Mouse (Mus musculus): Measurements from ENCODE around the gene Stpg4. TPM values are rescaled to one million over a fixed set of nuclear protein-coding genes. Genes with fewer than 3 reads are reported as not detected.
A peak's percentile ranks its signal among the peaks of the same experiment; 100 is the strongest.

The Stpg4 gene
- total RNA-seq, 1 experiment from 2014 or later: not detected

DNA sequence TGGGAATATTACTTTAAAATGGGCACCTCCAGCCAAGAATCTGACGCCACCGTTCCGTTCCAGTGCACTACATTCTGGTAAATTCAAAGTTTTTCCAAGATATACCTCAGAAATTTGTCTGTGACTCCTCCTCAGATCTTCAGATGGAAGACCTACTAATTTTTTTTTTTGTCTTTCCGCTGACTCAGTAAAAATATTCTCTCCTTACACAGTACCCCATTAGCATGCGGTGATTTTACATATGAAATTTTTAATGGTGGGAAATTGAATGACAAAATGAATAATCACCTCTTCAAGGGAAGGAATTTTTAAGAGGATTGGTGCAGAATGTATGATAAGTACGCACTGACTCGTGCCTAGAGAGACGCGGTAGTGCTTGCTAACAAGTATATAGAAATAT is 20.8 kb upstream of the Stpg4 start:
- no peak for ATAC-seq (replicated peaks; ENCODE audit: insufficient number of reproducible peaks, low FRiP score, low TSS enrichment, poor library complexity, severe bottlenecking)

DNA sequence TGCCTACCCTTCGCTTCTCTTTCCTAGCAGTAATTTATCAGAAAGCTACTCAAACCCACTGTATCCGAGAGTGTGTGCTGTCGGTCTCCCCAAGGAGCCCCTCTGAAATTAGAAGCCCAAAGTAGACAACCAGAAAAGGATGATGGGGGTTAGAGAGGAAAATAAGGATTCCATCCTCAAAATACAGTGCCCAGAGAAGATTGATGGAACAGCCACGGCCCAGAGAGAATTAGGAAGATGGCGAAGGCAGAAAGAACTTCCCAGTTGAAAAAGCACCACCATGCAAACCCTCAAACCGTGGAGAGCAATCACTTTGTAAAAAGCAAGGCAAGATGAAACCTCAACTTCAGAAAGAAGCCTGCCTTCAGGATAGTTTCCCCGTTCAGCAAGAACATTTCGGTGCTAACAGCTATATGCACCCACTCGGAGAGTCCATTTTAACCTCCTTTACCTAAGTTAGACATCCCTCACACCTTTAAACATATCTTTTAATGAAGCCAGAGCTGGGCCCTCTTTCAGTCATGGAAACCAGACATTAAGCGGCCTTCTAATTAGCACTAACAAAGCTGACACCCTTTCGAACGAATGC is 20.2 kb upstream of the Stpg4 start:
- no peak for ATAC-seq (replicated peaks; ENCODE audit: insufficient number of reproducible peaks, low FRiP score, low TSS enrichment, poor library complexity, severe bottlenecking)

DNA sequence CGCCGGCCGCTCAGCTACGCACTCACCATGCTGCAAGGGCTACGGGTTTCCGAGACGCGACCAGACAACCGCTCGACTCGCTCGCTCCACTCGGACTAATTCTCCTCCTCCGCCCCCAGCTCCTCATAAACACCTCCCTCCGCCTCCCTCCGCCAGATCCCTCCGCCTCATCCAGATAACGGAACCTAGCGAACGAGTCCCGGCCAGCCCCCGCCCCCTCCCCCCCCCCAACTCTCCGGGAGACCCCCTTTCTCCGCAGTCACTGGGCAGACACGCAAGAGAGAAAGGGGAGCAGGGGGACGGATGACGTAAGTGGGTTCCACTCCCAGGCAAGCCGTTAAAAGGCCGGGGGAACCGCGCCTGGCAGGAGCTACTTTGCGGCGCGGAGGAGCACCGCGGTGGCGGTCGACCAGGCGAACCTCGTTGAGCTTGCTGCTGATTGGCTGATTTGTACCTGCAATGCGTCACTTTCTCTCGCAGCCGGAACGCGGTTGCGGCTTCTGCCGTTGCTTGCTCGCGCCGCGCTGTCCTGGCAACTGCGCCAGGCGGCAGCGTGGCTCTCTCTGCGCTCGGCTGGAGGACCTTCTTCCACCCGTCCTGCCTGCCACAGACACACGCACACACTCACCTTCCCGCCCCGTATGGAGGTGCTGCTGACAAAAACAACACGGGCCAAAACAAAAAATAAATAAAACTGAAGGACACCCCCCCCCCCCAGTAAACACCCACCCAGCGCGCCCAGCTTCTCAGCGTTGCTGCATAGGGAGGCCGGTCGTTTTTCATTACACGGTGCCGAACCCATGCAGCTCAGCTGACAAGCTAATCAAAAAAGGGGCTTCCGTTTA is 19.4 kb upstream of the Stpg4 start, which contains the start of gene Calm2:
Gene Calm2 (minus strand): TSS at position 169 of the 845 bp plus-strand sequence.
- peak; percentile 93 for ATAC-seq (replicated peaks; ENCODE audit: insufficient number of reproducible peaks, low FRiP score, low TSS enrichment, poor library complexity, severe bottlenecking)

GRCm38 (mm10) chr17:87445917-87446766 is 18.6 kb upstream of the Stpg4 start:
- no peak for ATAC-seq (replicated peaks; ENCODE audit: insufficient number of reproducible peaks, low FRiP score, low TSS enrichment, poor library complexity, severe bottlenecking)

DNA sequence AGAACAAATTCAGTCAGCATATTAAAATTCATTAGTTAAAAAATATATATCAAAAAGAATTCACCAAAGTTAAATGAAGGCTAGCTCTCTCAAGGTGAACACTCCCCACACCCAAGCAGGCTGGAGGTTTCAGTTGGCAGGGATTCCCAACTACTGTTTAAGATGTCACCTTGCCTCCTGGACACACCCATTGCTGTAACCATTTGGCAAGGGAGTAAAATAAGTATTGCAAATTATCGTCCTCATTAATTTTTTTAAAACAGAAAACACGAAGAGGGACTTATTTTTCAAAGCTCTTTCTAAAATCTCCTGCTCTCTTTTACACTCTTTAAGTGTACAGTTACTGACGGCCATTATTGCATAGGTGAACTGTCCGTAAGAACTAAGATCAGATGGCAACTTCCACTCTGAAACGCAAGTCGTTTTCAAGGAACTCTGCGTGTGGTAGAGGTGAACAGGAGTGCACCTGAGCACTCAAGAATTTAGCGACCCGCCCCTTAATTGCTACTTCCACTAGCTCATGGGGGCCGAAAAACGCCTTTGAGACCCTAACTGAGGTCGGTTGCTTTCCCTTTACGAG is 17.9 kb upstream of the Stpg4 start:
- no peak for ATAC-seq (replicated peaks; ENCODE audit: insufficient number of reproducible peaks, low FRiP score, low TSS enrichment, poor library complexity, severe bottlenecking)

DNA sequence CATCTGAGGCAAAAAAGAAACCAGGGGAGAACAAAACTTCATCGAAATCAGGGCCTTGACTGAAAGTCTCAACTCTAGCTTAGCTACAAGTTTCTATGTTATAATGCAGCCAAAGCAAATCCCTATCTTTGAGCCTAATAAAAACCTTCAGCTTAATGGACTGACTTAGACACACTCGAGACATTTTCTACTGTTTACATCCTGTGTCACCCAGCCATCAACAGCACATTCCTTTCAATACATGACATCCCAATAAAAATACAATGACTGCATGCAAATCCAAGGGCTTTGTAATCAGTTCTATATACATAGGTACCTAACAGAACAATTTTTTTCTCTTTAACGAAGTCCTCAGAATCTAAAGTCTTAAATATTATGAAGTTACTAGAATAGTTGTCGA is 17.2 kb upstream of the Stpg4 start:
- ATAC-seq (replicated peaks; ENCODE audit: insufficient number of reproducible peaks, low FRiP score, low TSS enrichment, poor library complexity, severe bottlenecking): no peak

GRCm38 (mm10) chr17:87441537-87441936 is 14.0 kb upstream of the Stpg4 start:
- no peak for ATAC-seq (replicated peaks; ENCODE audit: insufficient number of reproducible peaks, low FRiP score, low TSS enrichment, poor library complexity, severe bottlenecking)

DNA sequence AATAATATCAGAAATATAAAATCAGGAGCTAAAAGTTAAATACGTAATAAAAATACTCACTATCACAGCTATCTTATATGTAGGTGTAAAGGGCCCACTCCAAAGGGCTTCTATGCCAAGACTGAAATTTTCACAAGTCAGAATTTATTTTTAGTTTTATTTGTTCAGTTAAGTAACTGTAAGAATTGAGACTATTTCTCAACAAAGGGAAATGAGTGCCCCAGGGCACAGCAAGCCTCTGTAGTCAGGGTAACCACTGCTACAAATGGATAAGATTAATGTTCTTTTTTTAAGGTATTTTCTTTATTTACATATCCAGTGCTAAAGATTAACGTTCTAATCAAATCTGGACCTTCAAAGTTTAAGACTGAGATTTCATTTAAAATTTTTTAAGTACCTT is 11.9 kb upstream of the Stpg4 start:
- ATAC-seq (replicated peaks; ENCODE audit: insufficient number of reproducible peaks, low FRiP score, low TSS enrichment, poor library complexity, severe bottlenecking): no peak

- no peak for ATAC-seq (replicated peaks; ENCODE audit: insufficient number of reproducible peaks, low FRiP score, low TSS enrichment, poor library complexity, severe bottlenecking)
These were observed 6.4 kb upstream of the Stpg4 start for GRCm38 (mm10) chr17:87433929-87434328.

DNA sequence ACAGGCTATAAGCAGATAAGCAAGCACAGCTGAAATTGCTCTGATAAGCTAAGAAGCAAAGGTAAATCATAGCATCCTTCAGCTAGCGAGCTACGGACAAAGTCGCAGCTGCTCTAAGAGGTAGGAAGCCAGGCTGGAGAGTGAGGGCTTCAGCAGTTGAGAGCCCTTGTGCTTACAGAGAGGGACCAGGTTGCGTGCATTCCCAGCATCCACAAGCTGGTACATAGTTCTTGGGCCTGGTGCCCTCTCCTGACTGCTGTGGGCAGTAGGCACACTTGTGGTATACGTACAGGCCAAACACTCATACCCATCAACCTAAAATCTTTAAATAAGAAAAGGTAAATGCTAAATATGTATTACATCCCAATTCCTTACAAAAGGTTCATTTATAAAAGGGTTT is 5.2 kb upstream of the Stpg4 start:
- no peak for ATAC-seq (replicated peaks; ENCODE audit: insufficient number of reproducible peaks, low FRiP score, low TSS enrichment, poor library complexity, severe bottlenecking)

DNA sequence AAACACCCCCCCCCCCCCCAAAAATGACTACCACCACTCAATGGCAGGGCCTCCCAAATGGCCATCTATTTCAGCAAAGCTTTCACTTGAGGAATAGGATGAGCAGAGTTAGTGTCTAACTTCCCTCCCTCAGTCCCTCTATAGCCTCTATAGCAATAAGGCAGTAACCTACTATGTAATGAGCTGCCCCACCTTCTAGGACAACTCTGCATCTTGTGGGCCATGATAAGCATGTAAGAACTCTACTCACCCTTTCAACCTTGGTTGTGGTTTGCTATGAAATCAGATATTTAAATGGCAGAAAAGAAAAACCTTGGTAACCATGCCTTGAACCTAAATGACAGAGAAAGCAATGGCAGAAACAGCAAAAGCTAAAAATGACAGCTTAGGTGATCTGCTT is 4.8 kb upstream of the Stpg4 start:
- ATAC-seq (replicated peaks; ENCODE audit: insufficient number of reproducible peaks, low FRiP score, low TSS enrichment, poor library complexity, severe bottlenecking): no peak

GRCm38 (mm10) chr17:87429431-87429830 is 1.9 kb upstream of the Stpg4 start:
- ATAC-seq (replicated peaks; ENCODE audit: insufficient number of reproducible peaks, low FRiP score, low TSS enrichment, poor library complexity, severe bottlenecking): no peak

DNA sequence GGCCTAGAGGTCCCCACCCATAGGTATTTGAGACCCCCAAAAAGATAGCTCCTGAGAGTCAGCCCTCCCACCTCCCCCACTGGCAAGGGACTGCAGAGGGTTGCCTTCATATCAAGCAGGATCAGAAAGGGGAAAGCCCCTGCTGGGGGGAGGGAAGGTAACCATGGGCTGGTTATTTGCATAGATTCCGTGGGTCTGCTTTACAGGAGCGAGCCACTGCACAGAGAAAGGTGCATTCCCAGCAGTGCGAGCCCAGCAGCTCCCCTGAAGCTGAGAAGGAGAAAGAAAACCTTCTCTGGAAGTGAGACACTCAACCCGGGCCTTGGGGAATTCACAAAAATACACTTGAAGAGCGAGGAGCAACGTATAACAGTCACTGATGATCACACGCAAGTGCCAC is 9.5 kb downstream of the Stpg4 start:
- no peak for ATAC-seq (replicated peaks; ENCODE audit: insufficient number of reproducible peaks, low FRiP score, low TSS enrichment, poor library complexity, severe bottlenecking)

GRCm38 (mm10) chr17:87406646-87407045 is 20.9 kb downstream of the Stpg4 start:
- ATAC-seq (replicated peaks; ENCODE audit: insufficient number of reproducible peaks, low FRiP score, low TSS enrichment, poor library complexity, severe bottlenecking): no peak

DNA sequence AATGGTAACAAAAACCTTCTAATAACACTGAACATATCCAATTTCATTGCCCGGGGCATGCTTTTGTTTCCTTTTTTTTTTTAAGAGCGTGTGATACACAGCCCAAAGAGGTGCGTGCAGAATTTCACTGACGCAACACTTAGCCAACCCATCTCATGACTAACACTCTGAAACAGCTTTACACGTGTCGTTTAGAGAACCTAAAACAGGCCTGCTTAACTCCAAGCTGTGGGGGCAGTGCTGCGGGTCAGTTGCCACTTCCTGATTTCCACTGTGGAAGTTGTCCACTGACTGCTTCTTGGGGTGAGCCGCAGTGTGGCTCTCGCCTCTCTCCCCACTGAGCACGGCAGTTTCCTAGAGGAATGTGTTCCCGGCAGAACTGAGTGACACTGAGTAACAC is 22.0 kb downstream of the Stpg4 start:
- peak; percentile 99 for ATAC-seq (replicated peaks; ENCODE audit: insufficient number of reproducible peaks, low FRiP score, low TSS enrichment, poor library complexity, severe bottlenecking)

- ATAC-seq (replicated peaks; ENCODE audit: insufficient number of reproducible peaks, low FRiP score, low TSS enrichment, poor library complexity, severe bottlenecking): no peak
These were observed 24.1 kb downstream of the Stpg4 start for GRCm38 (mm10) chr17:87403462-87403861.

DNA sequence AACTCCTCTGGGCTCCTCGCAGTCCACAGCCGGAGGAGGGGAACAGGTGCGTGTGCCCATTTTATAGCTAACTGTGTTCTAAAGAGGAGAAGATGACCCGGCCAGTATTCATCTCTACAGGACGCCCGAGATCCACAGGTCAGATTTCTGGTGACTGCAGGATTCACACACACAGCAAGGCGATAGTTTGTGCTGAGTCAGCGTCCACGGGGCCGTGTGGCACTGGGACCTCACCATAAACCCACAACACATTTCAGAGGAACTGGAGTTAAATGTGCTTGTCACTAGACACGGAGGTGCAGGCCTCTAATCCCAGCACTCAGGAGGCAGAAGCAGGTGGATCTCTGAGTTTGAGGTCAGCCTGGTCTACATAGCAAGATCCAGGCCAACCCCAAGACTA is 25.1 kb downstream of the Stpg4 start:
- no peak for ATAC-seq (replicated peaks; ENCODE audit: insufficient number of reproducible peaks, low FRiP score, low TSS enrichment, poor library complexity, severe bottlenecking)

DNA sequence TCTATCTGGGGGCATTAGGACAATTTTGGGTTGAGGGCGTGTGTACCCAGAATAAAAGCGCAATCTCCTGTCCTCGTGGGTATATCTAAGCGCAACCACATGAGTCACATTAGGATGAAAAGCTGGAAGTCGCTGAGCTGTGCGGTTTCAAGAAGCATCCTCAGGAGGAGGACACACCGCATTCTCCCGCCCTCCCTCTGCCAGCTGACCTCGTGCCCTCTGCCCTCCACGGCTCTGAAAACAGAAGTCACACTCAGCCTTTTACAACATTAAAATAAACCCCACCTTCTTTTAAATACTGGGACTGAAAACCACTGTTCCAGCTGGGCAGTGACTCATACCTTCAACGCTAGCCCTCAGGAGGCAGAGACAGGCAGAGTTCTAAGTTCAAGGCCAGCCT is 30.5 kb downstream of the Stpg4 start:
- peak; percentile 89 for ATAC-seq (replicated peaks; ENCODE audit: insufficient number of reproducible peaks, low FRiP score, low TSS enrichment, poor library complexity, severe bottlenecking)

- no peak for ATAC-seq (replicated peaks; ENCODE audit: insufficient number of reproducible peaks, low FRiP score, low TSS enrichment, poor library complexity, severe bottlenecking)
These were observed 36.3 kb downstream of the Stpg4 start for GRCm38 (mm10) chr17:87391242-87391641.

All from monocyte, adult 5-6 weeks (primary cell).